Mouse (Mus musculus) C2C12 (cell line): Measurements from ENCODE around the gene Klrg1.

ENCODE experiments used
- CEBPB ChIP-seq: IDR thresholded peaks from one replicate; pipeline ENCODE4 v1.6.1; 2011; ENCODE audit warnings: low read depth, mild to moderate bottlenecking, control low read depth, moderate library complexity
- CTCF ChIP-seq: IDR thresholded peaks from one replicate; pipeline ENCODE4 v1.5.1; 2011; ENCODE audit not compliant: control insufficient read depth, insufficient read depth, insufficient read length
- FOSL1 ChIP-seq: IDR thresholded peaks from one replicate; pipeline ENCODE4 v1.8.0; 2011; ENCODE audit warnings: mild to moderate bottlenecking, low read length; ENCODE audit not compliant: poor library complexity, insufficient read depth, severe bottlenecking
- MAX ChIP-seq: IDR thresholded peaks from one replicate; pipeline ENCODE4 v1.6.1; 2011; ENCODE audit warnings: mild to moderate bottlenecking, control low read depth
- MYOD1 ChIP-seq: IDR thresholded peaks from one replicate; pipeline ENCODE4 v1.6.1; 2011; ENCODE audit warnings: low read depth; ENCODE audit not compliant: control insufficient read depth, insufficient read length
- MYOG ChIP-seq: IDR thresholded peaks from one replicate; pipeline ENCODE4 v1.6.1; 2011; ENCODE audit not compliant: control insufficient read depth, insufficient read length; ENCODE audit errors: extremely low read depth
- USF1 ChIP-seq: IDR thresholded peaks from one replicate; pipeline ENCODE4 v1.6.1; 2011; ENCODE audit warnings: low read depth, mild to moderate bottlenecking, control low read depth, moderate library complexity

DNA sequence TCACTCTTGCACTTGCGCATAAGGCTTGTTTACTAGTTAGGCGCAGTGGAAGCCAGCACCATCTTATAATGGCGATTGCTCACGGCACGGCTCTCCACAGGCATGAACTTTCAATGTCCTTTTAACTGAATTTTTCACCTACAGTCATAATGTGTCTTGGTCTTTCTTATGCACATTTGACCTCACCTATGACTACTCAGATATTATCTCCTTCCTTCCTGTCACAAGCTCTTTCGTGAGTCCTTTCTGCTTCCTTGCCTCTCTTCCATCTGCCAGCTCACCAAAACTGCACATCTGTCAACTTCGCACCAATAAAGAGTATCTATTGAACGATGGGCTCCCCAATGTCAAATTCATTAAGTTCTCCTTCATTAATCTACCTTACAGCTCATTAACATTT, 20.1 kb downstream of the Klrg1 start:
- no peak for TF ChIP-seq MAX
- TF ChIP-seq FOSL1 = no peak
- TF ChIP-seq CTCF = no peak
- no peak for TF ChIP-seq USF1
- no peak for TF ChIP-seq MYOG
- TF ChIP-seq CEBPB = no peak
- TF ChIP-seq MYOD1 = no peak
